Mouse (Mus musculus) v-Abl transformed pro-B cells (cell line): Measurements from ENCODE around the gene Fam210b.

Source experiments
- in situ Hi-C, 2 experiments: fragments of 400-800 bp; cut with MboI; formaldehyde crosslinking; loops; one replicate each; pipeline ENCODE4 v1.15.1; 2025; ENCODE audit not compliant: unreplicated experiment in 2 of 2

Gene Fam210b

DNA sequence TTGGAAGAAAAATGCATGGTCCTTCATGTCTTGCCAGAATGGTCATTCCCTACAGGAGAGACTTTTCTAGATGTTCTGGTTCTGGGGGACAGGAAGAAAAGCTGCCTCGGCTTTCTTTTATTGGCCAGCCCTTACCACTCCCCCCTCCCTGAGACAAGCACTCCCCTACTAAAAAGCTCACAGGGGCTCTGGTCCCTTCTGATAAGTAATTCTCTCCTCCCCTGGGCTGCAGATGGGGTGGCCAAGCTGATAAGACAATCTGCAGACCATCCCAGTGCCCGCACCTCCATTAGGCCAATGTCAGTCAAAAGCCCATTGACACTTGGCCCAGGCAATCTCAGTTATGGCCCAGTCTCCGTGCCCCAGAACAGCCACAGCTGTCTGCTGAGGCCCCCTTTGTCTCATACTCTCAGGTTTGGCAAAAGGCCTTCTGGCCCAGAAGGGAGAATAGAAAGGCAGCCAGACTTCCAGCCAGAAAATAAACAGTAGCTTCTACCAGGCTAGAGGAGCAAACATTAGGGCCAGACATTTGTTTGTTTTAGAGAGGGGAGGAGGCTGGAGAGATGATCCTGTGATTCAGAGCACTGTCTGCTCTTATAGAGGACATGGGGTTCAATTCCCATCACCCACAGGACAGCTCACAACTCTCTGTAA, 3.1 kb downstream of the Fam210b start:
- in situ Hi-C loops: loop anchor here (10.0 to 25.0 kb wide), 5 partner anchors 464 to 1836 kb away; partner anchors contain the start of genes Stx16 (in 2 of the 2) and Rab22a (in 1 of the 2)

GRCm38 (mm10) chr2:172349776-172350175, 4.4 kb downstream of the Fam210b start:
- in situ Hi-C loops: loop anchor here (10.0 to 25.0 kb wide), 5 partner anchors 463 to 1837 kb away; partner anchors contain the start of genes Rab22a (in 2 of the 2) and Stx16 (in 2 of the 2)

DNA sequence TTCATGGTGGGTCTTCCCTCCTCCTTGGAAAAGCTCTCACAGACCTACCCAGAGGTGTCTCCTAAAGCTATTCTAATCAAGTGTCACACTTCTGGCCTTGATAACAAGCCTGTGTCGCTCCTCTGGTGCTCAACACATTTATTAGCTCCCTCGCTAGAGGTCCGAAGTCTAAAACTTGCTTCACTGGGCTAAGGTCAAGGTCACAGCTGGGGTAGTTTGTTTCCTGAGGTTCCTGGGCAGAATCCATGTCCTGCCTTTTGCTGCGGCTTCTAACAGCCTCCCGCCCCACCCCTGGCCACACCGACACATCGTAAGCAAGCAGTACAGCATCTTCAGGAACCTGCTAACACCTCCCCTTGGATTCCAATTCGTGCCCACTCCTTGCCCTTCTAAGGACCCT, 5.4 kb downstream of the Fam210b start:
- in situ Hi-C loops: loop anchor here in 1 of 2 experiments (25.0 kb wide), 1 partner anchor 1312 kb away; the partner anchor contains the start of gene Rab22a

DNA sequence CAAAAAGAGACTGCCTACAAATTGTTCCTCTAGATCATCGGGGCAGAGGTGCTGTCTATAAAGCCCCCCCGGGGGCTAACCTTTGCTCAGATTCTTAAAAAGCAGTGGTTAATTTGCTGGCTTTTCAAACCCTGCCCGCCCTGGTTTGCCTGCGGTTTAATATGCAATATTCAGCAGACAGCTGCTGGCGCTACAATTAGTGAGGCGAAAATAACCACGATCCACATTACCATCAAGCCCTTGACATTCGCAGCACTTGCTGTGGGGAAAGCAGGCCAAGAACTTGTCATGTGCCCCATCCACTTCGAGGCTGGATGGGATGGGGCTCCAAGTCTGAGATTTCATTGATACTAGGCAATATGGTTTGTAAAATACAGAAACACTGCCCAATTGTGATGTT, 7.9 kb downstream of the Fam210b start:
- in situ Hi-C loops: loop anchor here in 1 of 2 experiments (25.0 kb wide), 1 partner anchor 1309 kb away; the partner anchor contains the start of gene Rab22a

GRCm38 (mm10) chr2:172354761-172355160, 9.4 kb downstream of the Fam210b start:
- in situ Hi-C loops: loop anchor here in 1 of 2 experiments (25.0 kb wide), 1 partner anchor 1308 kb away; the partner anchor contains the start of gene Rab22a

GRCm38 (mm10) chr2:172355833-172356232, 10.5 kb downstream of the Fam210b start:
- in situ Hi-C loops: loop anchor here in 1 of 2 experiments (25.0 kb wide), 1 partner anchor 1306 kb away; the partner anchor contains the start of gene Rab22a

GRCm38 (mm10) chr2:172363176-172363575, 17.8 kb downstream of the Fam210b start:
- in situ Hi-C loops: loop anchor here in 1 of 2 experiments (25.0 kb wide), 1 partner anchor 1299 kb away; the partner anchor contains the start of gene Rab22a

DNA sequence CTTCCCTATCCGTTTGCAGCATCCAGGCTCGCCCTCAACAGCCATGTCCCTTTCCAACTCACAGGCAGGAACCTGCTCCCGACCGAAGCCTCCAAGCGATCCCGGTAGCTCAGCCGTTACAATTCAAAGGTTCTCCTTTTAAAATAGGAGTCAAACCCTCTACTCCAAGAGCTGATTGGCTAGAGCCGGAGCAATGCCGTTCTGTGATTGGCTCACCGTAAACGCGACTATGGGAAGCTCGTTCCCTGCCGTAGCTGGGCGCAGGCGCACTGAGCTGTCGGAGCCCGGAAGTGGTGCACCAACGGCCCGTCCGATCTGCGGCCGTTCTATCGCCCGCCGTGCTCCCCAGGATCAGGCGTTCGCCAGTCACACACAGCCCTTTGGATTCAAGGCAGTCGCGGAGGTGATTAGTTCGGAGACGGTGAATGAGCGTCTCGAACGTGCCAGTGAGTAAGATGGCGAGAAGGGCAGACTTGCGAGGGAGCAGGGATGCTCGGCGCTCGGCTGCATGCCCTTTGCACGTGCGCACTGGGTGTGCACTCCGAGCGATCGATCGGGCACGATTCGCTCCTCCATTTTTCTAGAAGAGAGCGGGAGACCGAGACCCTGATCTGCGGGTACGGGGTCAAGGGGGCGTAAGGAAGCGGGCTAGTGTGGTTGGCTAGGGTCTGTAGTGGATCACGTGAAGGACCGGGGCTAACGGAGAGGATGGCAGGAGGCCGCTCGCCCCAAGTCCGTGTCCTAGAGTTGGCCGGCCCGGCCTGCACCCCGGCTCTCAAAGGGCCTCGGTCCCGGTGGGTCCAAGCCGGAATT, 25.3 kb downstream of the Fam210b start, which contains the start of the genes Aurka and Cstf1:
Gene Aurka, minus strand, starts transcription at position 125 of the 813 bp plus-strand sequence.
Gene Cstf1, plus strand, starts transcription at position 271 of the 813 bp plus-strand sequence.
- in situ Hi-C loops: loop anchor here in 1 of 2 experiments (25.0 kb wide), 1 partner anchor 1292 kb away; the partner anchor contains the start of gene Rab22a

- in situ Hi-C loops: loop anchor here in 1 of 2 experiments (25.0 kb wide), 1 partner anchor 1291 kb away; the partner anchor contains the start of gene Rab22a
Observed at GRCm38 (mm10) chr2:172371258-172371657, 25.9 kb downstream of the Fam210b start.

GRCm38 (mm10) chr2:172376551-172376950, 31.2 kb downstream of the Fam210b start:
- in situ Hi-C loops: loop anchor here in 1 of 2 experiments (5.0 to 25.0 kb wide), 2 partner anchors 71 to 661 kb away; no protein-coding TSS in a partner anchor

- in situ Hi-C loops: loop anchor here in 1 of 2 experiments (5.0 to 25.0 kb wide), 2 partner anchors 70 to 660 kb away; no protein-coding TSS in a partner anchor
Observed at GRCm38 (mm10) chr2:172376999-172377515, 31.7 kb downstream of the Fam210b start.

DNA sequence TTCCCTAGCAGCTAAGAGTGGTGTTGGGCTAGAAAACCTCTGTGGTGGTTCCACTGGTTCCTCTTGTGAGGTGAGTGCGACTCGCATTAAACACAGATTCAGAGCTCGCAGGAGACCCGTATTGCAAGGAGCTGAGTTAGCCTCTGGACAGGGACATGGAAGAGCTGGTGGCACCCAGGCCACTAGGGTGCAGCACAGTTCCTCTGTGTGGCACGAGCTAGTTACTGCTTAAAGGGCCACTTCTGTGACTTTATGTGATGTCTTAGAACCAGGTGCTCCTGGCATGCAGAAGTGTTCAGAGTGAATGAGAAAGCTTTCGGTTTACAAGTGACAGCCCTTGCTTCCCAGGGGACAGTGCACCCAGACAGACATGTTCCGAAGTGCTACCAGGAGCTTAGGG, 33.0 kb downstream of the Fam210b start:
- in situ Hi-C loops: loop anchor here in 1 of 2 experiments (5.0 to 25.0 kb wide), 2 partner anchors 69 to 659 kb away; no protein-coding TSS in a partner anchor

GRCm38 (mm10) chr2:172380513-172380912, 35.1 kb downstream of the Fam210b start:
- in situ Hi-C loops: loop anchor here (5.0 to 25.0 kb wide), 4 partner anchors 62 to 657 kb away; partner anchors contain the start of genes Spo11 (in 2 of the 2) and Rtf2 (in 1 of the 2)

DNA sequence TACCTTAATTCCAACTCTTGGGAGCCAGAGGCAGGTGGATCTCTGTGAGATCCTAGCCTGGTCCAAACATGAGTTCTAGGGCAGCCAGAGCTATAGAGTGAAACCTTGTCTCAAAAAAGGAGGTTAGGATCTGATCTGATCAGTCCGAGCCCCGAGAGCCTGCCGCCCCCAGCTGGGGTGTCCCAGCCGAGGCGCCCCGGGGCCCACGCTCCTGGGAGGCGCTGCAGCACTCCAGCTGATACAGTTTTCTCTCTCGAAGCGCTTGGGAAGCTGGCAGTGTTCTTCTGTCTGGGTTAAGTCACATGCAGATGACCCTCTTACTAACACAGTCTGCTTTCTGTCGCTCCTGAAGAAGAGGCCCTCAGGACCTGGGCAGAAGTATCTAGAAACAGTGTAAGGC, 36.0 kb downstream of the Fam210b start:
- in situ Hi-C loops: loop anchor here (5.0 to 25.0 kb wide), 4 partner anchors 61 to 656 kb away; partner anchors contain the start of genes Spo11 (in 2 of the 2) and Rtf2 (in 1 of the 2)

DNA sequence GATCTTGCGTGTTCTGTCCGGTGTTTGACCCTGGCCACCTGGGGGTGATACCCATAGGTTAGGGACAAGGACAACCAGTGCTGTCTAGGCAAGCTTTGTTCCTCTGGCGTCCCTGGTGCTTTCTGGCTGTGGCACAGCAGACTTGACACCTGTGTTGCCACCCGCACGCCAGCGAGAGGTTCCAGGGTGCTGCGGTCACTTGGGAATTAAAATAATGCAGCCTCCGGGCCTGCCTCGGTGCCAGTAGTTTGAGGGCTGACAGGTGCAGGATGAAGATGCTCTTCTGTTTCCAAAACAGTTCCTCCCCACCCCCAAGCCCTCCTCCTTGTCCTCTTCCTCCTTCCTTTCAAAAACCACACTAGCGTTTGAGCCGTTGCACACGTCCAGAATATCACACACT, 36.5 kb downstream of the Fam210b start:
- in situ Hi-C loops: loop anchor here (5.0 to 25.0 kb wide), 4 partner anchors 60 to 655 kb away; partner anchors contain the start of genes Spo11 (in 2 of the 2) and Rtf2 (in 1 of the 2)

GRCm38 (mm10) chr2:172384715-172385114, 39.4 kb downstream of the Fam210b start:
- in situ Hi-C loops: loop anchor here (5.0 to 25.0 kb wide), 4 partner anchors 58 to 653 kb away; partner anchors contain the start of genes Spo11 (in 2 of the 2) and Rtf2 (in 1 of the 2)

DNA sequence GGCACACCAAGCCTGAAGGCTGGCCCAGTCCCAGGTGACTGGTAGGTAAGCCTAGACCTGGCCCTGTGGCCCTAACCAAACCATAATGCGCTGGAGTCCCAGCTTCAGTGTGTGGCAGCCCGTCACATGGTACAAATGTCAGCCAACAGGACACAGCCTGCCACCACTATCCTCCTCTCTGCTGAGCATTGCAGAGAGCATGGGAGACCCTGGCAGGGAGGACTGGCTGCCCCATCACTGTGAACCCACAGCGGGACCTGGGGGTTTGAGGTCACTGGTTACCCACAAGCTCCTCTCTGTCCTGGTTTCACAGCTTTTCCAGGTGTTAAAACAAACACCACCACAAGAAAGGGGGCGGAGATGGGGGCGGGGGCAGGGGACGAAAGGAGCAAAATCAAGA, 45.0 kb downstream of the Fam210b start:
- in situ Hi-C loops: loop anchor here (10.0 to 25.0 kb wide), 2 partner anchors 647 to 1144 kb away; no protein-coding TSS in a partner anchor

DNA sequence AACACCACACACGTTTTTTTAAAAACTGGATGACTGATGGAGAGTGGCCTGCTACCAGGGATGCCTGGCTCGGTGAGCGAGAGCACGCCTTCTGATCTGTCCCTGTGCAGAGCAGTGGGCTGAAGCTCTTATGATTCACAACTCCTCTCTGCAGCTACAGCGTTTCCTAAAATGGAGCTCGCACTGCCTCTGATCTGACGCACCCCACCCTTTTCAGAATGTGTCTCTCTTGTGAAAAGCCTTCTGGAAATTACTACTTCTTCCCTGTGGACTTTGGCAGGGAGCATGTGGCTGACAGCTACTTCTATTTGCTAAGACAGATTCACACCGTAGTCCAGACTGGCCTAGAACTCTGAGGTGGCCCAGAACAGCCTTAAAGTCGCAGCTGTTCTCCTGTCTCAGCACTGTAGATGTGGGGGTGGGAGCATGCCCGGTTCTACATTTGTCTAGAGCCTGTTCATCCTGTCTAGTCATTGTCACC, 46.7 kb downstream of the Fam210b start:
- in situ Hi-C loops: loop anchor here (10.0 to 25.0 kb wide), 2 partner anchors 645 to 1143 kb away; no protein-coding TSS in a partner anchor
